Mouse (Mus musculus) neural tube, embryonic 12.5 days (tissue): ENCODE data around the gene Siah1a. TPM values are rescaled to one million over a fixed set of nuclear protein-coding genes. Genes with fewer than 3 reads are reported as not detected.

Source experiments
- ATAC-seq: fragments of 200-750 bp; cut with Nextera tagmentation; 2 replicates; pipeline ENCODE4 v1.8.0; 2017; ENCODE audit warnings: low read depth, mild to moderate bottlenecking, moderate TSS enrichment, moderate library complexity; ENCODE audit not compliant: low FRiP score
- H3K27ac ChIP-seq: fragments of 300-500 bp; sonication (generic); 2 replicates; pipeline ENCODE4 v1.5.1; 2016
- H3K27me3 ChIP-seq: fragments of 300-500 bp; sonication (generic); replicated peaks from 2 replicates; pipeline ENCODE4 v1.6.1; 2016; ENCODE audit warnings: mild to moderate bottlenecking
- H3K36me3 ChIP-seq: fragments of 300-500 bp; sonication (generic); 2 replicates; pipeline ENCODE4 v1.6.1; 2016; ENCODE audit warnings: mild to moderate bottlenecking
- H3K4me1 ChIP-seq: fragments of 300-500 bp; sonication (generic); 2 replicates; pipeline ENCODE4 v1.6.1; 2016
- H3K4me2 ChIP-seq: fragments of 300-500 bp; sonication (generic); replicated peaks from 2 replicates; pipeline ENCODE4 v1.6.1; 2016; ENCODE audit warnings: mild to moderate bottlenecking
- H3K4me3 ChIP-seq: fragments of 300-500 bp; sonication (generic); 2 replicates; pipeline ENCODE4 v1.5.1; 2016
- H3K9ac ChIP-seq: fragments of 300-500 bp; sonication (generic); 2 replicates; pipeline ENCODE4 v1.6.1; 2016; ENCODE audit warnings: mild to moderate bottlenecking
- H3K9me3 ChIP-seq: fragments of 300-500 bp; sonication (generic); 2 replicates; pipeline ENCODE4 v1.6.1; 2016; ENCODE audit warnings: mild to moderate bottlenecking
- WGBS: fragments of 180-500 bp; shearing (Covaris S2); methylation state at CpG from one replicate; pipeline ENCODE4 v1.1.7; 2016; 5-methylcytosine and 5-hydroxymethylcytosine counted together
- polyA plus RNA-seq: library from polyadenylated mRNA; unstranded; fragments of >200 nt; fragmentation: Nextera tagmentation; extraction: Ambion mirVana; gene quantifications from 2 replicates; pipeline ENCODE4 v1.2.1, GENCODE M21; 2016

Gene Siah1a
- polyA plus RNA-seq, 1 experiment from 2014 or later, result 94.1 TPM

- no peaks in the 10 kb centered on the region for H3K36me3 ChIP-seq
- no peak overlapping the region for H3K4me3 ChIP-seq
- no peak overlapping the region for H3K27ac ChIP-seq
- no peak overlapping the region for H3K4me2 ChIP-seq
- no peaks in the 10 kb centered on the region for H3K9me3 ChIP-seq
- no peaks in the 10 kb centered on the region for H3K27me3 ChIP-seq
- H3K4me1 ChIP-seq, result peaks cover 22% of the 10 kb centered on the region
- H3K9ac ChIP-seq, result no peak overlapping the region
- no peak for ATAC-seq
Measured at GRCm38 (mm10) chr8:86741627-86742026, 4.1 kb downstream of the Siah1a start.

GRCm38 (mm10) chr8:86740899-86741298, 4.8 kb downstream of the Siah1a start:
- ATAC-seq, result no peak

GRCm38 (mm10) chr8:86735446-86736111, 10.2 kb downstream of the Siah1a start:
- Histone ChIP-seq H3K27ac (no peak overlapping the region), H3K9ac (no peak overlapping the region), H3K4me2 (no peak overlapping the region), H3K27me3 (no peaks in the 10 kb centered on the region), H3K9me3 (no peaks in the 10 kb centered on the region), H3K36me3 (no peaks in the 10 kb centered on the region), H3K4me3 (no peak overlapping the region), H3K4me1 (peaks cover 7% of the 10 kb centered on the region; the same call in 1 of the 2 replicates)
- WGBS, result 63% methylated on average over 3 of the region's 3 CpGs
- ATAC-seq, result no peak

More at GRCm38 (mm10) chr8:86740899-86741298, 4.8 kb downstream of the Siah1a start:
- Histone ChIP-seq H3K9me3 (no peaks in the 10 kb centered on the region), H3K9ac (no peak overlapping the region), H3K4me1 (peaks cover 21% of the 10 kb centered on the region), H3K4me3 (no peak overlapping the region), H3K4me2 (no peak overlapping the region), H3K36me3 (no peaks in the 10 kb centered on the region), H3K27me3 (no peaks in the 10 kb centered on the region), H3K27ac (no peak overlapping the region)

GRCm38 (mm10) chr8:86734954-86735353, 10.8 kb downstream of the Siah1a start:
- Histone ChIP-seq H3K27me3 (no peaks in the 10 kb centered on the region), H3K4me1 (peaks cover 7% of the 10 kb centered on the region; the same call in 1 of the 2 replicates), H3K36me3 (no peaks in the 10 kb centered on the region), H3K27ac (no peak overlapping the region), H3K9ac (no peak overlapping the region), H3K4me3 (no peak overlapping the region), H3K4me2 (no peak overlapping the region), H3K9me3 (no peaks in the 10 kb centered on the region)
- no peak for ATAC-seq
- 90% methylated on average over 1 of the region's 1 CpGs for WGBS

- no peak overlapping the region for H3K4me2 ChIP-seq
- no peak overlapping the region for H3K27ac ChIP-seq
- no peak overlapping the region for H3K9ac ChIP-seq
- H3K36me3 ChIP-seq, result no peaks in the 10 kb centered on the region
- peaks cover 7% of the 10 kb centered on the region; the same call in 1 of the 2 replicates for H3K4me1 ChIP-seq
- H3K4me3 ChIP-seq, result no peak overlapping the region
- ATAC-seq, result no peak
- H3K27me3 ChIP-seq, result no peaks in the 10 kb centered on the region
- H3K9me3 ChIP-seq, result no peaks in the 10 kb centered on the region
- WGBS, result 81% methylated on average over 4 of the region's 4 CpGs
Measured at GRCm38 (mm10) chr8:86734171-86734570, 11.6 kb downstream of the Siah1a start.

GRCm38 (mm10) chr8:86730860-86731259, 14.9 kb downstream of the Siah1a start:
- Histone ChIP-seq H3K27me3 (no peaks in the 10 kb centered on the region), H3K4me3 (no peak overlapping the region), H3K9me3 (no peaks in the 10 kb centered on the region), H3K4me2 (no peak overlapping the region), H3K4me1 (0 out of 2 replicates have a peak, but pooled peaks cover 4% of the 10 kb centered on the region), H3K36me3 (peaks cover 7% of the 10 kb centered on the region; the same call in 1 of the 2 replicates), H3K27ac (no peak overlapping the region), H3K9ac (no peak overlapping the region)
- no peak for ATAC-seq
- 80% methylated on average over 1 of the region's 1 CpGs for WGBS

- H3K9me3 ChIP-seq, result no peaks in the 10 kb centered on the region
- WGBS, result 66% methylated on average over 3 of the region's 3 CpGs
- peaks cover 8% of the 10 kb centered on the region; the same call in 1 of the 2 replicates for H3K36me3 ChIP-seq
- H3K27ac ChIP-seq, result no peak overlapping the region
- 0 out of 2 replicates have a peak, but pooled peaks cover 4% of the 10 kb centered on the region for H3K4me1 ChIP-seq
- ATAC-seq, result no peak
- H3K4me3 ChIP-seq, result no peak overlapping the region
- no peak overlapping the region for H3K4me2 ChIP-seq
- H3K9ac ChIP-seq, result no peak overlapping the region
- H3K27me3 ChIP-seq, result no peaks in the 10 kb centered on the region
Measured at GRCm38 (mm10) chr8:86730303-86730702, 15.4 kb downstream of the Siah1a start.

- WGBS, result 75% methylated on average over 19 of the region's 19 CpGs
- Histone ChIP-seq H3K27me3 (no peaks in the 10 kb centered on the region), H3K27ac (no peak overlapping the region)
Measured at GRCm38 (mm10) chr8:86728224-86728950, 17.3 kb downstream of the Siah1a start.

GRCm38 (mm10) chr8:86726959-86727358, 18.8 kb downstream of the Siah1a start:
- Histone ChIP-seq H3K9ac (no peak overlapping the region), H3K4me2 (no peak overlapping the region), H3K4me1 (0 out of 2 replicates have a peak, but pooled peaks cover 4% of the 10 kb centered on the region), H3K27me3 (no peaks in the 10 kb centered on the region), H3K9me3 (no peaks in the 10 kb centered on the region), H3K4me3 (no peak overlapping the region), H3K36me3 (peaks cover 16% of the 10 kb centered on the region; the same call in 1 of the 2 replicates), H3K27ac (no peak overlapping the region)
- WGBS, result 82% methylated on average over 6 of the region's 6 CpGs
- ATAC-seq, result no peak

More at GRCm38 (mm10) chr8:86728224-86728950, 17.3 kb downstream of the Siah1a start:
- H3K4me3 ChIP-seq, result no peak overlapping the region
- peaks cover 9% of the 10 kb centered on the region; the same call in 1 of the 2 replicates for H3K36me3 ChIP-seq
- no peak overlapping the region for H3K4me2 ChIP-seq
- H3K9me3 ChIP-seq, result no peaks in the 10 kb centered on the region
- 0 out of 2 replicates have a peak, but pooled peaks cover 4% of the 10 kb centered on the region for H3K4me1 ChIP-seq
- no peak for ATAC-seq
- no peak overlapping the region for H3K9ac ChIP-seq

GRCm38 (mm10) chr8:86721490-86721889, 24.2 kb downstream of the Siah1a start:
- ATAC-seq, result no peak
- no peak overlapping the region for H3K4me3 ChIP-seq
- no peak overlapping the region for H3K9ac ChIP-seq
- 87% methylated on average over 2 of the region's 2 CpGs for WGBS
- H3K4me2 ChIP-seq, result no peak overlapping the region
- peaks cover 27% of the 10 kb centered on the region for H3K36me3 ChIP-seq
- H3K27me3 ChIP-seq, result no peaks in the 10 kb centered on the region
- H3K9me3 ChIP-seq, result no peaks in the 10 kb centered on the region
- no peak overlapping the region for H3K27ac ChIP-seq
- no peaks in the 10 kb centered on the region for H3K4me1 ChIP-seq

- peaks cover 30% of the 10 kb centered on the region for H3K36me3 ChIP-seq
- WGBS, result 94% methylated on average over 6 of the region's 6 CpGs
- no peak overlapping the region for H3K9ac ChIP-seq
- H3K27me3 ChIP-seq, result no peaks in the 10 kb centered on the region
- H3K4me2 ChIP-seq, result no peak overlapping the region
- no peaks in the 10 kb centered on the region for H3K9me3 ChIP-seq
- no peak for ATAC-seq
- H3K4me3 ChIP-seq, result no peak overlapping the region
- no peak overlapping the region for H3K27ac ChIP-seq
- no peaks in the 10 kb centered on the region for H3K4me1 ChIP-seq
Measured at GRCm38 (mm10) chr8:86720756-86721459, 24.8 kb downstream of the Siah1a start.

- 85% methylated on average over 1 of the region's 1 CpGs for WGBS
- Histone ChIP-seq H3K9me3 (no peaks in the 10 kb centered on the region), H3K4me2 (no peak overlapping the region), H3K4me1 (peaks cover 4% of the 10 kb centered on the region; the same call in 1 of the 2 replicates), H3K36me3 (peaks cover 28% of the 10 kb centered on the region), H3K9ac (no peak overlapping the region), H3K27me3 (no peaks in the 10 kb centered on the region), H3K27ac (no peak overlapping the region), H3K4me3 (no peak overlapping the region)
- ATAC-seq, result no peak
Measured at GRCm38 (mm10) chr8:86719368-86719767, 26.4 kb downstream of the Siah1a start.
